Mouse (Mus musculus): Measurements from ENCODE around the gene Fam163b. TPM values are rescaled to one million over a fixed set of nuclear protein-coding genes. Genes with fewer than 3 reads are reported as not detected.
A peak's percentile ranks its signal among the peaks of the same experiment; 100 is the strongest.

The Fam163b gene
- polyA plus RNA-seq, 1 experiment from 2014 or later = 7.1 TPM

DNA sequence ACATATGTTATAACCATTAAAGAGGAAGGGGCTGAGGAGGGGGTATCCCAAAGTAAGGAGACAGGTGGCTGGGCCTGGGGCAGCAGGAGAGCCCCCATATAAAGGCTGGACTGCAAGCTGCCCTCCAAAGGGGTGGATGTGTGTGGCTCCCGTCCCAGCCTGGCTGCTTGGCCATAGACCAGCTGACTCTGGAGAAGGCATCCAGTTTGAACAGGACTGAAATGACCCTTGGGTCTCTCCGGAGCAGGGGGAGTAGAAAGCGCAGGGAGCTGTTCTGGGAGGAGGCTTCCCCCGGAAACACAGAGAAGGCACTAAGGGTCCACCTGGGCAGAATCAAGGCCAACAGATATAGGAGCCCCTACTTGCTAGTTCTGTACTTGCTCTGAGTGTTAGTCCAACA, 67.5 kb downstream of the Fam163b start:
- Histone ChIP-seq H3K4me3 (replicated peaks; ENCODE audit: low read length) (no peak overlapping the region), H3K4me2 (ENCODE audit: low read length) (no peak overlapping the region), H3K9me3 (ENCODE audit: control insufficient read depth, low read length) (no peaks in the 10 kb centered on the region), H3K36me3 (ENCODE audit: control insufficient read depth, insufficient read depth) (no peaks in the 10 kb centered on the region), H3K9ac (replicated peaks; ENCODE audit: low read depth, low read length) (no peak overlapping the region), H3K27me3 (replicated peaks; ENCODE audit: control insufficient read depth, insufficient read depth, low read length) (no peaks in the 10 kb centered on the region), H3K4me1 (replicated peaks; ENCODE audit: control insufficient read depth, insufficient read depth, low read length) (peaks cover 20% of the 10 kb centered on the region), H3K27ac (ENCODE audit: low read length) (no peak overlapping the region)
- ATAC-seq = no peak
- 92% methylated on average over 4 of the region's 4 CpGs for WGBS

DNA sequence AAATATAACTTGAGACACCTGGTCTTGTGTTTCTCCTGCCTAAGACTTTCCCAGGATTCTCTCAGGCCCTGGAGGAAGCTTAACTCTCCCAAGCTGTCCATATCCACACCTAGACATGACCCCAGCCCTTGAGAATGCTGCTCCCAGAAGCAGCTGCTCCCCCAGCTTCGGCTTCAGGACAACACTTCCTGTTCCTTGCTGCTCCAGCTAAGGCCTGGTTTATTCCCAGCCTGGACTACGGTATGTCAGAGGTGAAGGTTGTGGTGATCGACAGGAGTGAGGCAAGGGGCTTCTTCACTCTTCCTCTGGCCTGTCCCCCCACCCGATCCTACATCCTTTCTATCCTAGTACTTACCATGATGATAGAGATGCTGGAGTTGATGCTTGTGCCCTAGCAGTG, 68.9 kb downstream of the Fam163b start:
- H3K4me2 ChIP-seq (ENCODE audit: low read length) = no peak overlapping the region
- no peak overlapping the region for H3K4me3 ChIP-seq (replicated peaks; ENCODE audit: low read length)
- 77% methylated on average over 4 of the region's 4 CpGs for whole genome bisulfite sequencing
- no peak for ATAC-seq
- H3K9ac ChIP-seq (replicated peaks; ENCODE audit: low read depth, low read length) = no peak overlapping the region
- no peaks in the 10 kb centered on the region for H3K36me3 ChIP-seq (ENCODE audit: control insufficient read depth, insufficient read depth)
- no peaks in the 10 kb centered on the region for H3K9me3 ChIP-seq (ENCODE audit: control insufficient read depth, low read length)
- no peaks in the 10 kb centered on the region for H3K27me3 ChIP-seq (replicated peaks; ENCODE audit: control insufficient read depth, insufficient read depth, low read length)
- H3K27ac ChIP-seq (ENCODE audit: low read length) = no peak overlapping the region
- H3K4me1 ChIP-seq (replicated peaks; ENCODE audit: control insufficient read depth, insufficient read depth, low read length) = peaks cover 7% of the 10 kb centered on the region; the same call in 1 of the 2 replicates

DNA sequence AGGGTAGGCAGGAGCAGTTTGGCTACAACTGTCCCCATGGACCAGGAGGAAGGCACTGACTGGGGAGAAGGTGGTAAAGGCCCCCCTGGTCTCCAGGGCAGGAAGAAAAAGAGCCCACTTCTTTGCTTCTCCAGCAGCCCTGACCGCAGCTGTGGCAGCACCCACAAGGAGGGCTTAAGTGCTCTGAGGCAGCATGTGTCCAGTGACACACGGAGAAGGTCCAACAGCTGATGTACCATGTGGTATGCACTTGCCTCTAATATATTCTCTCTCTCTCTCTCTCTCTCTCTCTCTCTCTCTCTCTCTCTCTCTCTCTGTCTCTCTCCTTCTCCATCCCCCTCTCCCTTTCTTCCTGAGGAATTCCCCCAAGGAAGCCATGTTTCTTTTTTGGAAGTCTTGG, 70.3 kb downstream of the Fam163b start, which contains the start of gene Mymk:
Gene Mymk, minus strand, starts transcription at position 202 of the 400 bp plus-strand sequence.
- WGBS = 84% methylated on average over 2 of the region's 2 CpGs
- ATAC-seq = no peak

DNA sequence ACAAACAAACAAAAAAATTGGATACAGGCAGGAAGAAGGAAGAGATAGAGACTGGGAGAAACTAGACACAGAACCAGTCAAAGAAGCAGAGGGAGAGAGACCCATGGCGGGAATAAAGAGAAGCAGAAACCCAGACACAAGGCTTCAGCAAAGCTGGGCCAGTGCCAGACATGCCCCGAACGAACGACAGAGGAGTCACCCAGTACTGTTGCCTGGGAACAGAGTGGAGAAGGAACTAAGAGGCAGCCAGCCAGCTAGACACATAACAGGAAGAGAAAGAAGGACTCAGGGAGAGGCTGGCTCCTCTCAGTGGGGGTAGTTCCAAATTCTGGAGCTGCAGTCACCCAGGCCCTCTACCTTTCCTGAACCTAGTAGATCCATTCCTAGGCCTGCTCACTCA, 71.2 kb downstream of the Fam163b start:
- Histone ChIP-seq H3K9me3 (ENCODE audit: control insufficient read depth, low read length) (no peaks in the 10 kb centered on the region), H3K4me3 (replicated peaks; ENCODE audit: low read length) (no peak overlapping the region), H3K27ac (ENCODE audit: low read length) (no peak overlapping the region), H3K4me2 (ENCODE audit: low read length) (no peak overlapping the region), H3K9ac (replicated peaks; ENCODE audit: low read depth, low read length) (no peak overlapping the region), H3K27me3 (replicated peaks; ENCODE audit: control insufficient read depth, insufficient read depth, low read length) (no peaks in the 10 kb centered on the region), H3K36me3 (ENCODE audit: control insufficient read depth, insufficient read depth) (no peaks in the 10 kb centered on the region), H3K4me1 (replicated peaks; ENCODE audit: control insufficient read depth, insufficient read depth, low read length) (peaks cover 7% of the 10 kb centered on the region; the same call in 1 of the 2 replicates)
- ATAC-seq = peak; percentile 75; the same call in 1 of the 2 replicates
- 10% methylated on average over 4 of the region's 4 CpGs for WGBS

More for the DNA sequence above, 70.3 kb downstream of the Fam163b start, which contains the start of gene Mymk:
- Histone ChIP-seq H3K4me1 (replicated peaks; ENCODE audit: control insufficient read depth, insufficient read depth, low read length) (peaks cover 7% of the 10 kb centered on the region; the same call in 1 of the 2 replicates), H3K4me2 (ENCODE audit: low read length) (no peak within 1 kb of the TSS), H3K4me3 (replicated peaks; ENCODE audit: low read length) (no peak within 1 kb of the TSS), H3K27ac (ENCODE audit: low read length) (no peak within 1 kb of the TSS), H3K9ac (replicated peaks; ENCODE audit: low read depth, low read length) (no peak within 1 kb of the TSS), H3K27me3 (replicated peaks; ENCODE audit: control insufficient read depth, insufficient read depth, low read length) (no peaks in the 10 kb centered on the region), H3K9me3 (ENCODE audit: control insufficient read depth, low read length) (no peaks in the 10 kb centered on the region), H3K36me3 (ENCODE audit: control insufficient read depth, insufficient read depth) (no peaks in the 10 kb centered on the region)

DNA sequence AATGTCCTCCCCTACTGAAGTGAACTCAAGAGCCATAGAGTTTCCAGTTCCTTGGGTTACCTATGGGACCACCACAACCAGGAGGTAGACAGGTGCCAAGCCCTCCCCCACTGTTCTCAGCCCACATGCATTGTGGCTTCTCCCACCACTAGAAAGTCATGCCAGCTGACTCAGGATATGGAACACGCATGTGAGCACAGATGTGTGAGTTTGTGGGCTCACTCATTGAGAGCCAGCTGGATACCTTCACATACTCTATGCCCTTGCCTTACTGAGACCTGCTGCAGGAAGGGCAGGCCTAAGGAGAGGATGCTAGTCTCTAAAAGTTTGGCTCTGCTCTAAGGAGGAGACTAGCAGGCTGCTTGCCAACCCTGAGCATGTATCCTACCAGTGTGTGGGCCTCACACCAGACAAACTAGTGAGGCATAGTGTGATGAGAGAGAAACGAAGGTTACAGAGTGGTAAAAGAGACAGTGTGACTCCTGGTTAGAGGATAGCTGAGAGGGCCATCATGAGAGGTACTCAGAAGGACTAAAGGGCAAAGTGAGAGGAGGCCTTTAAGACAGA, 72.0 kb downstream of the Fam163b start:
- Histone ChIP-seq H3K4me2 (ENCODE audit: low read length) (no peak overlapping the region), H3K27me3 (replicated peaks; ENCODE audit: control insufficient read depth, insufficient read depth, low read length) (no peaks in the 10 kb centered on the region), H3K36me3 (ENCODE audit: control insufficient read depth, insufficient read depth) (no peaks in the 10 kb centered on the region), H3K9me3 (ENCODE audit: control insufficient read depth, low read length) (no peaks in the 10 kb centered on the region), H3K4me3 (replicated peaks; ENCODE audit: low read length) (no peak overlapping the region), H3K4me1 (replicated peaks; ENCODE audit: control insufficient read depth, insufficient read depth, low read length) (peaks cover 7% of the 10 kb centered on the region; the same call in 1 of the 2 replicates), H3K27ac (ENCODE audit: low read length) (no peak overlapping the region), H3K9ac (replicated peaks; ENCODE audit: low read depth, low read length) (no peak overlapping the region)
- no peak for ATAC-seq
- WGBS = 69% methylated on average over 2 of the region's 2 CpGs

DNA sequence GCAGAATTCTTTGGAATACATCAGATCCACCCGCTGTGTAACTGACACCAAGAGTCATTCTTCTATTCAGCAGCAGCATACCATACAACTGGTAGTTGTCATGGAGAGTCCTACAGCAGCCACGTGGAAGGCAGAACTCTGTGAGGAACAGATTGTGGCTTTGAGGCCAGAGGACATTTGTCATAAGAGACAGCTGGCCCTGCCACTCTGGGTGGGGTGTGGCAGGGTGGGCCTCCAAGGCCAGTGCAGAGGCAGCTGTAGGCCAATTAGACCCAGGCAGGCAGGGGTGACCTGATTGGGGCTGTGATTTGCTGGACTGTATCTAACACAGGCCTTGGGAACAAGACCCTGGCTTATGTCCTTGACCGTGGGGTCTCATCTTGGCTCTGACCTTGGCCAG, 72.6 kb downstream of the Fam163b start:
- Histone ChIP-seq H3K27me3 (replicated peaks; ENCODE audit: control insufficient read depth, insufficient read depth, low read length) (no peaks in the 10 kb centered on the region), H3K4me3 (replicated peaks; ENCODE audit: low read length) (no peak overlapping the region), H3K9ac (replicated peaks; ENCODE audit: low read depth, low read length) (no peak overlapping the region), H3K27ac (ENCODE audit: low read length) (no peak overlapping the region), H3K36me3 (ENCODE audit: control insufficient read depth, insufficient read depth) (no peaks in the 10 kb centered on the region), H3K4me1 (replicated peaks; ENCODE audit: control insufficient read depth, insufficient read depth, low read length) (peaks cover 7% of the 10 kb centered on the region; the same call in 1 of the 2 replicates), H3K9me3 (ENCODE audit: control insufficient read depth, low read length) (no peaks in the 10 kb centered on the region), H3K4me2 (ENCODE audit: low read length) (no peak overlapping the region)
- WGBS = 63% methylated on average over 3 of the region's 3 CpGs
- no peak for ATAC-seq

DNA sequence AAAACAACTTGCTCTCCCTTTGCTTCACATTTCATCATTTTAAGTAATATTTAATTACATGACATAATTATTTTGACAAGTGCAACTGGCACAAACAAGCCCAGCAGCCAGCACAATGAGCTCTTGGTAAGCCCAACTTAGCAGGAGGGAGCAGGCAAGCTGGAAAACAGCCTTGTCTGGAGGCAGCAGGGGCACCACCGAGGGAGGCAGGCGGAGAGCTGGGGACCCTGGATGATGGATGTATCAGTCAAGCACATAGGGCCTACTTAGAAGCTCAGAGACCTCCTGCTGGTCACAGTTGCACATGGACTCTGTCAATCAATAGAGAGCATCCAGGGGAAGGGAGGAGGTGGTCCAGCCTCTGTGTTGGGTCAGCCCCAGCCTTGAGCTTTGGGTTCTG, 74.3 kb downstream of the Fam163b start:
- Histone ChIP-seq H3K27ac (ENCODE audit: low read length) (no peak overlapping the region), H3K36me3 (ENCODE audit: control insufficient read depth, insufficient read depth) (no peaks in the 10 kb centered on the region), H3K4me3 (replicated peaks; ENCODE audit: low read length) (no peak overlapping the region), H3K4me1 (replicated peaks; ENCODE audit: control insufficient read depth, insufficient read depth, low read length) (peaks cover 7% of the 10 kb centered on the region; the same call in 1 of the 2 replicates), H3K27me3 (replicated peaks; ENCODE audit: control insufficient read depth, insufficient read depth, low read length) (no peaks in the 10 kb centered on the region), H3K4me2 (ENCODE audit: low read length) (no peak overlapping the region), H3K9me3 (ENCODE audit: control insufficient read depth, low read length) (no peaks in the 10 kb centered on the region), H3K9ac (replicated peaks; ENCODE audit: low read depth, low read length) (no peak overlapping the region)
- no peak for ATAC-seq
- whole genome bisulfite sequencing = 42% methylated on average over 2 of the region's 2 CpGs

DNA sequence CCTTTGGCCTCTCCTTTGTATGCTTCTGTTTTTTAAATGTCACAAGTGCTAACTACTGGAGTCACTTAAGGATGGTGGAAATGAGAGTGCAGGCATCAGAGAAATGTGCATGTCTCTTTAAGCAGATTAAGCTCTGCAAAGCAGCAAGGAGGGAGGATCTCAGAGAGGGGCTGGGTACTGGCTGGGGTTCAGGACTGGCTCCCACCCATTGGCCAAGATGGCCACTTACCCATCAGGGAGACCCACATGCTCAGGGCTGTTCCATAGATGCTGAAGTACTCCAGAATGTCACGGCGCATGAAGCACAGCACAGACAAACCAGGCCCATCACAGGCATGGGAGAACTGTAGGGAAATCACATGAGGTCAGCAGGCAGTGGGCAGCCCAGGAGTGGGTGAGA, 75.2 kb downstream of the Fam163b start:
- Histone ChIP-seq H3K27me3 (replicated peaks; ENCODE audit: control insufficient read depth, insufficient read depth, low read length) (no peaks in the 10 kb centered on the region), H3K4me2 (ENCODE audit: low read length) (no peak overlapping the region), H3K36me3 (ENCODE audit: control insufficient read depth, insufficient read depth) (no peaks in the 10 kb centered on the region), H3K9ac (replicated peaks; ENCODE audit: low read depth, low read length) (no peak overlapping the region), H3K9me3 (ENCODE audit: control insufficient read depth, low read length) (no peaks in the 10 kb centered on the region), H3K4me1 (replicated peaks; ENCODE audit: control insufficient read depth, insufficient read depth, low read length) (peaks cover 7% of the 10 kb centered on the region; the same call in 1 of the 2 replicates), H3K27ac (ENCODE audit: low read length) (no peak overlapping the region), H3K4me3 (replicated peaks; ENCODE audit: low read length) (no peak overlapping the region)
- WGBS = 81% methylated on average over 2 of the region's 2 CpGs
- ATAC-seq = no peak

All from forebrain, embryonic 16.5 days (tissue).